Mouse (Mus musculus): ENCODE data around the gene Acot8.

Acot8 gene

GRCm38 (mm10) chr2:164783926-164784581, 20.6 kb downstream of the Acot8 start:
- in situ Hi-C loops (cut with MboI, MseI) = no loop called here

- in situ Hi-C loops (cut with MboI, MseI) = no loop called here
Measured at GRCm38 (mm10) chr2:164781876-164782275, 22.8 kb downstream of the Acot8 start.

GRCm38 (mm10) chr2:164779481-164780086, 25.1 kb downstream of the Acot8 start, which contains the start of gene Tnnc2:
Gene Tnnc2, minus strand, starts transcription at chr2:164779967.
- in situ Hi-C loops (cut with MboI, MseI) = no loop called here

GRCm38 (mm10) chr2:164778809-164779208, 25.9 kb downstream of the Acot8 start:
- in situ Hi-C loops (cut with MboI, MseI) = no loop called here

GRCm38 (mm10) chr2:164778015-164778287, 26.7 kb downstream of the Acot8 start:
- in situ Hi-C loops (cut with MboI, MseI) = no loop called here

- in situ Hi-C loops (cut with MboI, MseI) = no loop called here
Measured at GRCm38 (mm10) chr2:164777246-164778014, 27.3 kb downstream of the Acot8 start.

- in situ Hi-C loops (cut with MboI, MseI) = no loop called here
Measured at GRCm38 (mm10) chr2:164776801-164777200, 27.9 kb downstream of the Acot8 start.

GRCm38 (mm10) chr2:164776130-164776529, 28.6 kb downstream of the Acot8 start:
- in situ Hi-C loops (cut with MboI, MseI) = no loop called here

- in situ Hi-C loops (cut with MboI, MseI) = loop anchor here in 1 of 2 experiments (25.0 kb wide), 1 partner anchor 687 kb away; no protein-coding TSS in a partner anchor
Measured at GRCm38 (mm10) chr2:164773989-164774364, 30.7 kb downstream of the Acot8 start.

- in situ Hi-C loops (cut with MboI, MseI) = loop anchor here in 1 of 2 experiments (25.0 kb wide), 1 partner anchor 686 kb away; no protein-coding TSS in a partner anchor
Measured at GRCm38 (mm10) chr2:164773229-164773988, 31.3 kb downstream of the Acot8 start.

- in situ Hi-C loops (cut with MboI, MseI) = loop anchor here in 1 of 2 experiments (25.0 kb wide), 1 partner anchor 684 kb away; no protein-coding TSS in a partner anchor
Measured at GRCm38 (mm10) chr2:164771123-164771522, 33.6 kb downstream of the Acot8 start.

- in situ Hi-C loops (cut with MboI, MseI) = loop anchor here in 1 of 2 experiments (25.0 kb wide), 1 partner anchor 683 kb away; no protein-coding TSS in a partner anchor
Measured at GRCm38 (mm10) chr2:164770279-164770678, 34.4 kb downstream of the Acot8 start.

GRCm38 (mm10) chr2:164769258-164770037, 35.2 kb downstream of the Acot8 start, which contains the start of gene Ube2c:
Gene Ube2c, plus strand, starts transcription at chr2:164769898.
- in situ Hi-C loops (cut with MboI, MseI) = loop anchor here in 1 of 2 experiments (25.0 kb wide), 1 partner anchor 682 kb away; no protein-coding TSS in a partner anchor

GRCm38 (mm10) chr2:164767812-164768540, 36.7 kb downstream of the Acot8 start:
- in situ Hi-C loops (cut with MboI, MseI) = loop anchor here in 1 of 2 experiments (25.0 kb wide), 1 partner anchor 681 kb away; no protein-coding TSS in a partner anchor

GRCm38 (mm10) chr2:164765841-164766240, 38.8 kb downstream of the Acot8 start:
- in situ Hi-C loops (cut with MboI, MseI) = loop anchor here in 1 of 2 experiments (25.0 kb wide), 1 partner anchor 679 kb away; no protein-coding TSS in a partner anchor

GRCm38 (mm10) chr2:164762593-164762992, 42.1 kb downstream of the Acot8 start:
- in situ Hi-C loops (cut with MboI, MseI) = loop anchor here in 1 of 2 experiments (25.0 kb wide), 1 partner anchor 675 kb away; no protein-coding TSS in a partner anchor

GRCm38 (mm10) chr2:164761971-164762370, 42.7 kb downstream of the Acot8 start:
- in situ Hi-C loops (cut with MboI, MseI) = loop anchor here in 1 of 2 experiments (25.0 kb wide), 1 partner anchor 675 kb away; no protein-coding TSS in a partner anchor

GRCm38 (mm10) chr2:164761502-164761901, 43.2 kb downstream of the Acot8 start:
- in situ Hi-C loops (cut with MboI, MseI) = loop anchor here in 1 of 2 experiments (25.0 kb wide), 1 partner anchor 674 kb away; no protein-coding TSS in a partner anchor

Measured in T-helper 17 cell (primary cell).